Mouse (Mus musculus): ENCODE measurements around the gene Samd8.

GRCm38 (mm10) chr14:21806631-21807160 is 56.4 kb downstream of the Samd8 start:
- TF ChIP-seq POLR2A (IDR thresholded peaks at IDR 0.05; ENCODE audit: borderline replicate concordance, insufficient read depth, low read length), result no peak
- TF ChIP-seq CTCF (IDR thresholded peaks at IDR 0.05; ENCODE audit: borderline replicate concordance, insufficient read depth, low read depth, low read length), result no peak

Measured in cerebellum, adult 2 months (tissue).